Mouse (Mus musculus) midbrain, postnatal 0 days (tissue): Measurements from ENCODE around the gene Pak4. TPM values are rescaled to one million over a fixed set of nuclear protein-coding genes. Genes with fewer than 3 reads are reported as not detected.

Source experiments
- ATAC-seq: fragments of 200-750 bp; cut with Nextera tagmentation; 2 replicates; pipeline ENCODE4 v1.8.0; 2017; ENCODE audit warnings: moderate number of reproducible peaks, mild to moderate bottlenecking, moderate TSS enrichment, moderate library complexity; ENCODE audit not compliant: low FRiP score
- DNase-seq: peaks from one replicate; pipeline ENCODE4 v3.0.0-alpha.2; 2015; ENCODE audit warnings: low spot score
- H3K27ac ChIP-seq: fragments of 300-500 bp; sonication (generic); 2 replicates; pipeline ENCODE4 v1.5.1; 2014; ENCODE audit warnings: low read depth, mild to moderate bottlenecking, low read length, mixed read lengths
- H3K27me3 ChIP-seq: fragments of 300-500 bp; sonication (generic); 2 replicates; pipeline ENCODE4 v1.6.1; 2014; ENCODE audit warnings: low read length, control low read depth, mixed read lengths; ENCODE audit not compliant: insufficient read depth
- H3K36me3 ChIP-seq: fragments of 300-500 bp; sonication (generic); 2 replicates; pipeline ENCODE4 v1.6.1; 2014; ENCODE audit warnings: low read length, control low read depth, mixed read lengths; ENCODE audit not compliant: insufficient read depth
- H3K4me1 ChIP-seq: fragments of 300-500 bp; sonication (generic); 2 replicates; pipeline ENCODE4 v1.6.1; 2014; ENCODE audit warnings: mild to moderate bottlenecking, control low read depth, antibody characterized with exemption, low read length, mixed read lengths; ENCODE audit not compliant: insufficient read depth
- H3K4me2 ChIP-seq: fragments of 300-500 bp; sonication (generic); 2 replicates; pipeline ENCODE4 v1.6.1; 2014; ENCODE audit warnings: low read depth, mild to moderate bottlenecking, low read length, mixed read lengths; ENCODE audit not compliant: poor library complexity, severe bottlenecking
- H3K4me3 ChIP-seq: fragments of 300-500 bp; sonication (generic); 2 replicates; pipeline ENCODE4 v1.5.1; 2014; ENCODE audit warnings: low read depth, mild to moderate bottlenecking, low read length, moderate library complexity
- H3K9ac ChIP-seq: fragments of 300-500 bp; sonication (generic); replicated peaks from 2 replicates; pipeline ENCODE4 v1.6.1; 2014; ENCODE audit warnings: mild to moderate bottlenecking, low read length, moderate library complexity, mixed read lengths; ENCODE audit not compliant: poor library complexity, severe bottlenecking
- H3K9me3 ChIP-seq: fragments of 300-500 bp; sonication (generic); 2 replicates; pipeline ENCODE4 v1.6.1; 2016; ENCODE audit warnings: low read length, control low read depth
- CTCF ChIP-seq: IDR thresholded peaks from 2 replicates; pipeline ENCODE4 v1.5.1; 2016; ENCODE audit warnings: antibody characterized with exemption, mild to moderate bottlenecking
- whole genome bisulfite sequencing: fragments of 180-500 bp; shearing (Covaris S2); extraction: QIAGEN DNeasy Blood & Tissue Kit; methylation state at CpG from one replicate; pipeline ENCODE4 v1.1.7; 2014; 5-methylcytosine and 5-hydroxymethylcytosine counted together
- polyA plus RNA-seq: library from polyadenylated mRNA; unstranded; fragments of >200 nt; fragmentation: Nextera tagmentation; extraction: Ambion mirVana; gene quantifications from 2 replicates; pipeline ENCODE4 v1.2.1, GENCODE M21; 2015
- total RNA-seq: library from RNA; depleted of rRNA; stranded (reverse); fragments of >200 nt; gene quantifications from 2 replicates; pipeline ENCODE4 v1.2.3, GENCODE M21; 2014

Gene Pak4
- total and polyA plus RNA-seq, 2 experiments from 2014 or later = 8.9 to 19.8 TPM

- no peak for TF ChIP-seq CTCF
- no peak overlapping the region for H3K27ac ChIP-seq
- no peaks in the 10 kb centered on the region for H3K27me3 ChIP-seq
- H3K4me3 ChIP-seq = no peak overlapping the region
- no peak overlapping the region for H3K4me2 ChIP-seq
- H3K9me3 ChIP-seq = no peaks in the 10 kb centered on the region
- WGBS = 78% methylated on average over 5 of the region's 5 CpGs
- no peaks in the 10 kb centered on the region for H3K4me1 ChIP-seq
- no peaks in the 10 kb centered on the region for H3K36me3 ChIP-seq
- no peak for DNase-seq
- ATAC-seq = no peak
- H3K9ac ChIP-seq = no peak overlapping the region
Observed at GRCm38 (mm10) chr7:28603136-28603535, 5.2 kb upstream of the Pak4 start.

GRCm38 (mm10) chr7:28601668-28602067 is 3.7 kb upstream of the Pak4 start:
- ATAC-seq = no peak
- Histone ChIP-seq H3K9me3 (no peaks in the 10 kb centered on the region), H3K27me3 (no peaks in the 10 kb centered on the region), H3K9ac (no peak overlapping the region), H3K27ac (no peak overlapping the region), H3K4me1 (peaks cover 3% of the 10 kb centered on the region), H3K4me2 (0 out of 2 replicates have a peak overlapping the region, but pooled peaks have one; percentile 7), H3K4me3 (no peak overlapping the region), H3K36me3 (no peaks in the 10 kb centered on the region)
- DNase-seq = peak; percentile 80
- WGBS = 17% methylated on average over 7 of the region's 7 CpGs
- peak; percentile 85 for TF ChIP-seq CTCF

- no peak overlapping the region for H3K9ac ChIP-seq
- no peak overlapping the region for H3K4me3 ChIP-seq
- peak; percentile 68 for DNase-seq
- no peaks in the 10 kb centered on the region for H3K27me3 ChIP-seq
- WGBS = 12% methylated on average over 11 of the region's 11 CpGs
- TF ChIP-seq CTCF = peak; percentile 84
- no peaks in the 10 kb centered on the region for H3K9me3 ChIP-seq
- no peak overlapping the region for H3K27ac ChIP-seq
- no peaks in the 10 kb centered on the region for H3K36me3 ChIP-seq
- no peak overlapping the region for H3K4me2 ChIP-seq
- H3K4me1 ChIP-seq = peaks cover 10% of the 10 kb centered on the region
- ATAC-seq = no peak
Observed at GRCm38 (mm10) chr7:28601029-28601428, 3.0 kb upstream of the Pak4 start.

GRCm38 (mm10) chr7:28598951-28599350 is 966 bp upstream of the Pak4 start:
- no peak overlapping the region for H3K9ac ChIP-seq
- WGBS = 59% methylated on average over 2 of the region's 2 CpGs
- no peaks in the 10 kb centered on the region for H3K36me3 ChIP-seq
- TF ChIP-seq CTCF = no peak
- H3K4me2 ChIP-seq = no peak overlapping the region
- no peaks in the 10 kb centered on the region for H3K27me3 ChIP-seq
- no peaks in the 10 kb centered on the region for H3K9me3 ChIP-seq
- DNase-seq (no peak), ATAC-seq (no peak)
- H3K4me1 ChIP-seq = peaks cover 11% of the 10 kb centered on the region
- no peak overlapping the region for H3K27ac ChIP-seq
- H3K4me3 ChIP-seq = no peak overlapping the region

GRCm38 (mm10) chr7:28597277-28597570 is 761 bp downstream of the Pak4 start:
- WGBS = 12% methylated on average over 9 of the region's 9 CpGs
- peaks cover 11% of the 10 kb centered on the region for H3K4me1 ChIP-seq
- H3K9me3 ChIP-seq = no peaks in the 10 kb centered on the region
- H3K36me3 ChIP-seq = no peaks in the 10 kb centered on the region
- H3K9ac ChIP-seq = peak overlapping the region; percentile 70
- H3K4me3 ChIP-seq = peak overlapping the region; percentile 66
- no peaks in the 10 kb centered on the region for H3K27me3 ChIP-seq
- no peak for TF ChIP-seq CTCF
- H3K27ac ChIP-seq = no peak overlapping the region
- peak overlapping the region; percentile 85 for H3K4me2 ChIP-seq
- DNase-seq = no peak
- ATAC-seq = 0 out of 2 replicates have a peak, but pooled peaks have one; percentile 1

DNA sequence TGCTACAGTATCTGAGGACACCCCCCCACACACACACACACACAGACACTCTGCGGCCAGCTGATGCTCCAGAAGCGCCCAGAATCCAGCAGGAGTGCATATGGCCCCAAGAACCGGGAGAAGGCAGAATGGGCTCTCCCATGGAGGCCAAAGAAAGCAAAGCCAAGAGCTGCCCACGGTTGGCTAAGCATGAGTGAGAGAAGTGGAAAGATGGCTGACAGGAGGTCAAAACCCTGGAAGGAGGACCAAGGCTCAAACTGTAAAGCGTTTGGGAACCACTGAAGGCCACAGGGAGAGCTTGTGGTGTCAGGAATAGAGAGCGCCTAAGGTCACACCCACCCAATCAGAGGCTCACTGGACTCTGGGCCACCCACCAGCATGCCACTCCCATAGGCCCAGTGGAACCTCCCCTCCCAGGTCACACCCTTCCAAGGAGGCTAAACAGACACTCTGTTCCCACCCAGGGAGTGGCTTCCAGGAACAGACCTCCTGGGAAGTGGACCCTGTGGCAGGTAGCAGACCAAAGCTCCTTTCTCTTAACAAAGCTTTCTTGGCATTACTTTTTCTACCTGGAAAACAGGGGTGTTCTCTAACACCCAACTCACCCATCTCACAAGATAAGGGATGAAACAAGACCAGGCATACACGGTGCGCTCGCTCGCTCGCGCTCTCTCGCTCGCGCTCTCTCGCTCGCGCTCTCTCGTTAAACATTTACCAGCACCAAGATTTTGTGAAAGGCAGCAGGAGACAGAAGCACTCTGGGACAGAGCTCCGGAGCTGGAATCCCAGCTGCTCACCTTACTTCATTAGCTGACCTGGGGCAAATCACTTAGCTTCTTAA is 1.3 kb downstream of the Pak4 start:
- H3K9ac ChIP-seq = peak overlapping the region; percentile 8; the same call in 1 of the 2 replicates
- no peak overlapping the region for H3K27ac ChIP-seq
- peak overlapping the region; percentile 85 for H3K4me2 ChIP-seq
- no peaks in the 10 kb centered on the region for H3K9me3 ChIP-seq
- no peak for ATAC-seq
- H3K4me3 ChIP-seq = peak overlapping the region; percentile 66
- peaks cover 11% of the 10 kb centered on the region for H3K4me1 ChIP-seq
- H3K36me3 ChIP-seq = no peaks in the 10 kb centered on the region
- no peaks in the 10 kb centered on the region for H3K27me3 ChIP-seq
- peak; percentile 63 for DNase-seq
- TF ChIP-seq CTCF = no peak
- WGBS = 39% methylated on average over 20 of the region's 20 CpGs
